Mouse (Mus musculus): Measurements from ENCODE around the gene Procr. TPM values are rescaled to one million over a fixed set of nuclear protein-coding genes. Genes with fewer than 3 reads are reported as not detected.

The Procr gene
- polyA plus RNA-seq, 1 experiment from 2014 or later: 1.1 TPM

- 68% methylated on average over 4 of the region's 4 CpGs for WGBS
- no peak for DNase-seq (ENCODE audit: extremely low spot score, low spot score)
- no peaks in the 10 kb centered on the region for H3K36me3 ChIP-seq (replicated peaks)
- H3K27ac ChIP-seq: no peak overlapping the region
- peaks cover 13% of the 10 kb centered on the region for H3K4me1 ChIP-seq
- no peak overlapping the region for H3K4me3 ChIP-seq
- peaks cover 57% of the 10 kb centered on the region for H3K27me3 ChIP-seq (ENCODE audit: poor library complexity, severe bottlenecking)
- H3K9me3 ChIP-seq: no peaks in the 10 kb centered on the region
Measured at GRCm38 (mm10) chr2:155773664-155774063, 22.7 kb downstream of the Procr start.

- peaks cover 13% of the 10 kb centered on the region for H3K4me1 ChIP-seq
- WGBS: 66% methylated on average over 11 of the region's 11 CpGs
- no peaks in the 10 kb centered on the region for H3K36me3 ChIP-seq (replicated peaks)
- no peak for DNase-seq (ENCODE audit: extremely low spot score, low spot score)
- peaks cover 57% of the 10 kb centered on the region for H3K27me3 ChIP-seq (ENCODE audit: poor library complexity, severe bottlenecking)
- no peaks in the 10 kb centered on the region for H3K9me3 ChIP-seq
- H3K4me3 ChIP-seq: peak overlapping the region; percentile 66; the same call in 1 of the 2 replicates
- no peak overlapping the region for H3K27ac ChIP-seq
Measured at GRCm38 (mm10) chr2:155774261-155774926, 23.5 kb downstream of the Procr start.

GRCm38 (mm10) chr2:155774927-155775684, 24.2 kb downstream of the Procr start, which contains the start of gene Mmp24:
Gene Mmp24, plus strand, starts transcription at chr2:155775342.
- WGBS: 16% methylated on average over 99 of the region's 100 CpGs
- Histone ChIP-seq H3K4me1 (peaks cover 13% of the 10 kb centered on the region), H3K9me3 (no peaks in the 10 kb centered on the region), H3K27me3 (ENCODE audit: poor library complexity, severe bottlenecking) (peaks cover 57% of the 10 kb centered on the region), H3K27ac (peak within 1 kb of the TSS; percentile 56; the same call in 1 of the 2 replicates), H3K4me3 (peak within 1 kb of the TSS; percentile 66), H3K36me3 (replicated peaks) (no peaks in the 10 kb centered on the region)
- no peak for DNase-seq (ENCODE audit: extremely low spot score, low spot score)

- Histone ChIP-seq H3K36me3 (replicated peaks) (no peaks in the 10 kb centered on the region), H3K4me3 (peak overlapping the region; percentile 66), H3K9me3 (no peaks in the 10 kb centered on the region), H3K27me3 (ENCODE audit: poor library complexity, severe bottlenecking) (peaks cover 57% of the 10 kb centered on the region), H3K4me1 (peaks cover 13% of the 10 kb centered on the region), H3K27ac (peak overlapping the region; percentile 56; the same call in 1 of the 2 replicates)
- 5% methylated on average over 44 of the region's 44 CpGs for WGBS
- DNase-seq (ENCODE audit: extremely low spot score, low spot score): peak; percentile 66
Measured at GRCm38 (mm10) chr2:155775685-155776263, 24.9 kb downstream of the Procr start.

GRCm38 (mm10) chr2:155776824-155777687, 26.1 kb downstream of the Procr start:
- H3K9me3 ChIP-seq: no peaks in the 10 kb centered on the region
- H3K27me3 ChIP-seq (ENCODE audit: poor library complexity, severe bottlenecking): peaks cover 57% of the 10 kb centered on the region
- H3K4me1 ChIP-seq: peaks cover 13% of the 10 kb centered on the region
- no peaks in the 10 kb centered on the region for H3K36me3 ChIP-seq (replicated peaks)
- DNase-seq (ENCODE audit: extremely low spot score, low spot score): no peak
- no peak overlapping the region for H3K4me3 ChIP-seq
- no peak overlapping the region for H3K27ac ChIP-seq
- WGBS: 78% methylated on average over 10 of the region's 10 CpGs

GRCm38 (mm10) chr2:155777688-155777985, 26.7 kb downstream of the Procr start:
- 86% methylated on average over 4 of the region's 4 CpGs for WGBS
- Histone ChIP-seq H3K27ac (no peak overlapping the region), H3K36me3 (replicated peaks) (no peaks in the 10 kb centered on the region), H3K9me3 (no peaks in the 10 kb centered on the region), H3K4me3 (no peak overlapping the region), H3K27me3 (ENCODE audit: poor library complexity, severe bottlenecking) (peaks cover 56% of the 10 kb centered on the region), H3K4me1 (peaks cover 13% of the 10 kb centered on the region)
- DNase-seq (ENCODE audit: extremely low spot score, low spot score): no peak

- 79% methylated on average over 6 of the region's 6 CpGs for WGBS
- Histone ChIP-seq H3K4me3 (no peak overlapping the region), H3K27me3 (ENCODE audit: poor library complexity, severe bottlenecking) (peaks cover 52% of the 10 kb centered on the region), H3K4me1 (peaks cover 13% of the 10 kb centered on the region), H3K36me3 (replicated peaks) (no peaks in the 10 kb centered on the region), H3K27ac (no peak overlapping the region), H3K9me3 (no peaks in the 10 kb centered on the region)
- no peak for DNase-seq (ENCODE audit: extremely low spot score, low spot score)
Measured at GRCm38 (mm10) chr2:155778004-155778403, 27.1 kb downstream of the Procr start.

- WGBS: 79% methylated on average over 7 of the region's 7 CpGs
- Histone ChIP-seq H3K36me3 (replicated peaks) (no peaks in the 10 kb centered on the region), H3K4me1 (peaks cover 13% of the 10 kb centered on the region), H3K9me3 (no peaks in the 10 kb centered on the region), H3K4me3 (no peak overlapping the region), H3K27me3 (ENCODE audit: poor library complexity, severe bottlenecking) (peaks cover 42% of the 10 kb centered on the region), H3K27ac (no peak overlapping the region)
- DNase-seq (ENCODE audit: extremely low spot score, low spot score): no peak
Measured at GRCm38 (mm10) chr2:155779066-155779465, 28.1 kb downstream of the Procr start.

- WGBS: 83% methylated on average over 3 of the region's 3 CpGs
- no peaks in the 10 kb centered on the region for H3K36me3 ChIP-seq (replicated peaks)
- no peak for DNase-seq (ENCODE audit: extremely low spot score, low spot score)
- H3K27ac ChIP-seq: no peak overlapping the region
- peaks cover 37% of the 10 kb centered on the region for H3K27me3 ChIP-seq (ENCODE audit: poor library complexity, severe bottlenecking)
- no peak overlapping the region for H3K4me3 ChIP-seq
- H3K9me3 ChIP-seq: no peaks in the 10 kb centered on the region
- H3K4me1 ChIP-seq: peaks cover 13% of the 10 kb centered on the region
Measured at GRCm38 (mm10) chr2:155779506-155779905, 28.6 kb downstream of the Procr start.

- no peaks in the 10 kb centered on the region for H3K9me3 ChIP-seq
- no peaks in the 10 kb centered on the region for H3K36me3 ChIP-seq (replicated peaks)
- DNase-seq (ENCODE audit: extremely low spot score, low spot score): no peak
- H3K27ac ChIP-seq: no peak overlapping the region
- no peak overlapping the region for H3K4me3 ChIP-seq
- 81% methylated on average over 6 of the region's 6 CpGs for WGBS
- H3K4me1 ChIP-seq: no peaks in the 10 kb centered on the region
- H3K27me3 ChIP-seq (ENCODE audit: poor library complexity, severe bottlenecking): no peaks in the 10 kb centered on the region
Measured at GRCm38 (mm10) chr2:155784534-155784933, 33.6 kb downstream of the Procr start.

- no peak for DNase-seq (ENCODE audit: extremely low spot score, low spot score)
- no peaks in the 10 kb centered on the region for H3K9me3 ChIP-seq
- 85% methylated on average over 5 of the region's 5 CpGs for WGBS
- H3K4me3 ChIP-seq: no peak overlapping the region
- H3K27me3 ChIP-seq (ENCODE audit: poor library complexity, severe bottlenecking): no peaks in the 10 kb centered on the region
- H3K27ac ChIP-seq: no peak overlapping the region
- no peaks in the 10 kb centered on the region for H3K36me3 ChIP-seq (replicated peaks)
- H3K4me1 ChIP-seq: no peaks in the 10 kb centered on the region
Measured at GRCm38 (mm10) chr2:155786905-155787304, 36.0 kb downstream of the Procr start.

Measured in forebrain, embryonic 10.5 days (tissue).